Mouse (Mus musculus): Measurements from ENCODE around the gene 2010111I01Rik.

Gene 2010111I01Rik

DNA sequence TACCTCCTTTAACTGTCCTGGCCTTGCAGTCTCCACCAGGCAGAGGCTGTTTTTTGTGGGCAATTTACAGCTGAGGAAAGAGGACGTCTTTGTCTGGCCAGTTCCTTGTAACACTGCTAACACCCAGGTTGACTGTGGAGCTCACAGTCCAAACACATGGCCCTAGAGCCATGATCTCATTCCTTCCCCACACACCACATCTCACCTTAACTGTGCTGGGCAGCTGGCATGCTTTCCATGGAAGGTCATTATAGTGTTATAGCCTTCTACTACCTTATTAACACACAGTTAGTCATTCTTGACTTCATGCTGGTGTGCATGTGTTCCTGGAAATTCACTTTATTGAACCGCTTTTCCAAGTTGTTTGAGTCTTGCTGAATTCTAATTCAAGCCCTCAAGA is 127.6 kb downstream of the 2010111I01Rik start:
- Histone ChIP-seq H3K27me3 (ENCODE audit: control insufficient read depth, insufficient read depth, low read length, poor library complexity, severe bottlenecking) (no peaks in the 10 kb centered on the region), H3K36me3 (ENCODE audit: control insufficient read depth, insufficient read depth, low read length, poor library complexity, severe bottlenecking) (no peaks in the 10 kb centered on the region)
- DNase-seq (ENCODE audit: low read depth, low spot score): no peak

DNA sequence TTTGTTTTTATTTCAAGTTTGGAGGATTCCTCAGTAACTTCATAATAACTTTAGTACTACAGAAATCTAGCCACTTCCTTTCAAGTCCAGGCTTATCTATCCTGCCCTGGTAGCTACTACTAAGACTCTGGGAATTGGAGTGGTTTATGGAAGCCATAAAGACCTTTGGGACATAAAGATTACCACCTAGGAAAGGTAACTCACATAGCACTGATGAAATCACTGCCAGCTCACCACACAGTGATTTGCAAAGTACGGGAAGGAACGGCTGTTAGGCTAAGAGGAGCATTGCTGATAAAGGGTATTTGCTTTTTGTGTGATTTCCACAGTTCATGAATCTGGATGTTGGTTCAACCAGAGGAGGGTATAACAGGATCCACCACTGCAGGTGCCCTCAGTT is 128.2 kb downstream of the 2010111I01Rik start:
- DNase-seq (ENCODE audit: low read depth, low spot score): no peak
- no peaks in the 10 kb centered on the region for H3K27me3 ChIP-seq (ENCODE audit: control insufficient read depth, insufficient read depth, low read length, poor library complexity, severe bottlenecking)

DNA sequence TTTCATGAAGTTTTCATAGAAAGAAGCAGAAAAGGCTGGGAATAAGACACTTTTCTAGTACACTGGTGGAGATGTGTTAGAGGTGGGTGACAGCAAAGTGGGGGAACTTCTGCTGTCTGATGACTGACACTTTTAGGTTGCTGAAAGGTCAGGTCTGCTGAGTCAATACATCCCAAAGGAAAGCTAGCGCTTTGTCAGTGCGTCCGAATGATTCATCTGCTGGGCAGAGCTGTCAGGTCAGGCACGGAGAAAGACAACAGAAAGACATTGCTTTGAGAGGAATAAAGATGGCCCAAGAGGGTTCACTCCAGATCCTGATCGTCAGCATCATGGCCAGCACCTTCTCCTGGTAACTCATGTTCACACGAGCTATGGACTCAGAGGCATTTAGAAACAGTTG is 128.9 kb downstream of the 2010111I01Rik start:
- no peak for DNase-seq (ENCODE audit: low read depth, low spot score)
- no peaks in the 10 kb centered on the region for H3K27me3 ChIP-seq (ENCODE audit: control insufficient read depth, insufficient read depth, low read length, poor library complexity, severe bottlenecking)
- no peaks in the 10 kb centered on the region for H3K36me3 ChIP-seq (ENCODE audit: control insufficient read depth, insufficient read depth, low read length, poor library complexity, severe bottlenecking)

More for the DNA sequence above, 128.2 kb downstream of the 2010111I01Rik start:
- H3K36me3 ChIP-seq (ENCODE audit: control insufficient read depth, insufficient read depth, low read length, poor library complexity, severe bottlenecking): no peaks in the 10 kb centered on the region

DNA sequence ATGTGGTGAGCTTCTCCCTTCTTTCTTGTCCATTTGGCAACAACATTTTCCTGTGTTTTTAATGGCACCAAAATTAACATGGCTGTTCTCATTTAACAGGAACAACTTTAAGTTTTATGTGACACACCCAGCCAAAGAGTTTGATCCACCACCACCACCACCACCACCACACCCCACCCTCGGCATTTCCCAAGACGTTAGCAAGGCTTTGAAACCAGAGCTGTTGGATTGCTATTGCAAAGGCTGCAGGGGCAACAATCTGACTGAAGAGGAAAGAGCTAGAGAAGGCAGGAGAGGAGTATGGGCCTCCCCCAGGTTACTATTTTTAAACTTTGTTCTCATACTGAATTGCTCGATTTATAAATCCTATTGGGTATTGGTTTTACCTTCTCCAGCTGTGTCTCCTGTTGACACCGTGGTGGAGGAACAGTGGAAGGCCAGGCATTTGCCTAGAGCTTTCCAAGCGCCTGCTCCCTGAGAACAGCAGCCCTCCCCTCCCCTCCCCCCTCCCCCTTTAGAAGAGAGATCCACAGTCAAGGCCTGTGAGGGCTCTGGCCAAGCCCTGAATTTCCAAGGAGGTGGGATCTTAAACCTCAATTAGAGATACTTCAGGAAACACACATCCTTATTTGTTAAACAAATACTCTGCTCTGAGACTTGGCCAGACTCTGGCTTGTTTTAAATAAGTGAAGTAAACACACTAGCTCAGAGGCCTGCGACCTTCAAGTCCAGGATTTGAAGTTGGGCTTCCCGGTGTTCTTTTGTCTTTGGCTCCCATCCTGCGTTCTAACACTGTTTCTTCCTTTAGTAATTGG is 129.8 kb downstream of the 2010111I01Rik start:
- DNase-seq (ENCODE audit: low read depth, low spot score): no peak
- no peaks in the 10 kb centered on the region for H3K36me3 ChIP-seq (ENCODE audit: control insufficient read depth, insufficient read depth, low read length, poor library complexity, severe bottlenecking)
- H3K27me3 ChIP-seq (ENCODE audit: control insufficient read depth, insufficient read depth, low read length, poor library complexity, severe bottlenecking): no peaks in the 10 kb centered on the region

DNA sequence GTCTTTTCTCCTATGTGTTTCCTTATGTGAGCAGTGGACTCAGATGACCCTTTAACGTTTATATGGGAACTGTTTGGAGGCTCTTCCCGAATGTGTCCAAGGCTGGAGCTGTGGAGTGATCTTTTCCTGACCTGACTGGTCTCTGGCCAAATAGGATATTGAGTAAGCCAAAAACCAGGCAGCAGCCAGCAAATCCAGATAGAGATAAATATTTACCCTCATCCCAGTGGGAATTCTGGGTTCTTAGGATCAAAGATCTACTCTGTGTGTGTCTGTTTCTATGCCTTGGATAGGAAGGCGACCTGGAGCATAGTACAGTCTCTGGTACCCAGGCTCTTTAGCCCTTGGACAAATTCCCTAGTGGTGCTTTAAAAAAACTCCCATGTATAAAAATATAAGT is 132.1 kb downstream of the 2010111I01Rik start:
- H3K27me3 ChIP-seq (ENCODE audit: control insufficient read depth, insufficient read depth, low read length, poor library complexity, severe bottlenecking): no peaks in the 10 kb centered on the region
- no peak for DNase-seq (ENCODE audit: low read depth, low spot score)
- H3K36me3 ChIP-seq (ENCODE audit: control insufficient read depth, insufficient read depth, low read length, poor library complexity, severe bottlenecking): no peaks in the 10 kb centered on the region

DNA sequence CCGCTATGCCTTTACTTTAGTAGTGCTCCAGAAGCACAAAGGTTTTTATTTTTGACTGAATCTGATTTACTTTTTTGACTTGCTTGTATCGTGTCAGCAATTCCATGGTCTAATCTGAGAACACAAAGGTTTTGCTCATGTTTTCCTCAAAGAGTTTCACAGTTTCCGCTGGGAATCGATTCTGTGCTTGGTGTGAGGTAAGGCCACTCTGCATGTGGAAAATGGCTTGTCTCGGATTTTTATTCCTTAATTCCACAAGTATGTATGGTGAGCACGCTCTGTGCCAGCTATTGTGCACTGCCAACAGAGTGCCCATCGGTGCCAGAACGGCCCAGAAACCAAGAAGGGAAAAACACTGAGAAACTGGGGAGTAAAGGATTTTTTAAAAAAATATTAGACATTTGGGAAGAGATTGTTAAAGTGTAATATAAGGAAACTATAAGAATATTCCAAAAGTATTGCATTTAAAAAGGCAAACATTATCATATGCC is 132.8 kb downstream of the 2010111I01Rik start:
- H3K27me3 ChIP-seq (ENCODE audit: control insufficient read depth, insufficient read depth, low read length, poor library complexity, severe bottlenecking): no peaks in the 10 kb centered on the region
- H3K36me3 ChIP-seq (ENCODE audit: control insufficient read depth, insufficient read depth, low read length, poor library complexity, severe bottlenecking): no peaks in the 10 kb centered on the region
- DNase-seq (ENCODE audit: low read depth, low spot score): no peak

DNA sequence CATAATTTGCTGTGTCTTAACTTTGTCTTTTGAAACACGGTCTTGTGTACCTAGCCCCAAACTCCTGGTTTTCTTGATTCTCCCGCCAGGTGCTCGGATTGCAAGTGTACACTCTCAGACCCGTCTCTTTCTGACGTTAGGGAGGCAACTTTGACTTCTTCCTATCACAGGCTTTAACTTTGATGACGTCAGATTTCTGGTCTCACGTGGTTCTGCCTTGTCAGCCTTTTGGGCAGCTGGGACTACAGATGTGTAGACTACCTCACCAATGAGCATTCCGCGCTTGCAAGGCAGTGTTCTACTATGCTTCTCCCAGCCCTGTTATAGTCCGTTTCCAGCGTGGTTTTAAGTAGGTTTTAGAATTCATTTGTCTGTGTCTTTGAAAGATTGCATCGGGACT is 137.1 kb downstream of the 2010111I01Rik start:
- no peak for DNase-seq (ENCODE audit: low read depth, low spot score)
- H3K27me3 ChIP-seq (ENCODE audit: control insufficient read depth, insufficient read depth, low read length, poor library complexity, severe bottlenecking): no peaks in the 10 kb centered on the region
- no peaks in the 10 kb centered on the region for H3K36me3 ChIP-seq (ENCODE audit: control insufficient read depth, insufficient read depth, low read length, poor library complexity, severe bottlenecking)

DNA sequence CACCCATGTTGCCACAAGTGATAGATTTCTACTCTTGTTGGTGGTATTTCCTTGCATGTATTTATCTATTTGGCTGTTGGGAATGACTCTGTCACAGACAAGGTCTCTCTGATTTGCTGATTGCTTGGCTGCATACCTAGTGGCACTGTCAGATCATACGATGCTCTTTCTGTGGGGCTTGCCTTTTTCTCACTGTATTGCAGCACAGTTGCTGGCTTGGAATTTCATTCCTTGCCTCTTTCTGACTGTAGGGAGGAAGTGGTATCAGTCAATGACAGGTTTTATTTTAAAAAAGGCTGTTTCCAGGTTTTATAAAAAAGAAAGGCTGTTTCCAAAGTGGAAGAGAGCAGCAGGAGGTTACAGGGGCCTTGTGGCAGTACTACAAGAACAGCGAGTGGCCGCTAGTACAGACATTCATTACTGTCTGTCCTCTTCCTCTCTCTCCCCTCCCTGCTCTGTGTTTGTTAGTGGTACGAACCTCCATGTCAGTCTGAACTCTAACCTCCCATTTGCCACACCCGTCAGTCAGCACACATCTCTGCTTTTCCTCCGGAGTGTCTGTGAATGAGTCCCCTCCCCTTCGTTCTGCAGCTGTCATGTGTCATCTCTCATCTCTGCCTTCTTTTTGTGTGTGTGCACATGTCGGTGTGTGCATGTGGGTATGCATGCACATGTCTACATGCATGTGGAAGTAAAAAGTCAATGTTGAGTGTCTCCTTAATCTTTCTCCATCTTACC is 138.3 kb downstream of the 2010111I01Rik start:
- no peaks in the 10 kb centered on the region for H3K27me3 ChIP-seq (ENCODE audit: control insufficient read depth, insufficient read depth, low read length, poor library complexity, severe bottlenecking)
- no peak for DNase-seq (ENCODE audit: low read depth, low spot score)
- no peaks in the 10 kb centered on the region for H3K36me3 ChIP-seq (ENCODE audit: control insufficient read depth, insufficient read depth, low read length, poor library complexity, severe bottlenecking)

DNA sequence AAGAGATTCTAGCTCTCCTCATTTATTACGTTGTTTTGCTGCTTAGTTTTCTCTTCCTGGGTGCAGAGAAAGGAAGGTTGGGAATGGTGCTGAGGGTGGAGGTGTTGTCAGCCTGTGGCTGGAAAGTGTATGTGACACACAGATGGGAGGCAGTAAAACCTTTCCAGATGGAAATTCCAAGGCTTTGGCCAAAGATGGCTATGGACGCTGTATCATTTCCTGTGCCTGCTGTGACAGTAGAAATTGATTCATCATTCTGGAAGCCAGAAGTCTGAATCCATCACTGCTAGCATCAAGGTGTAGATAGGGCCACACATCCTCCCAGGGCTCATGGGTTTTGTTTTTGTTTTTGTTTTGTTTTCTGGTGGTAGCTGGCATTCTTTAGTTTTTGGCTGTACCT is 141.9 kb downstream of the 2010111I01Rik start:
- H3K27me3 ChIP-seq (ENCODE audit: control insufficient read depth, insufficient read depth, low read length, poor library complexity, severe bottlenecking): no peaks in the 10 kb centered on the region
- no peak for DNase-seq (ENCODE audit: low read depth, low spot score)
- no peaks in the 10 kb centered on the region for H3K36me3 ChIP-seq (ENCODE audit: control insufficient read depth, insufficient read depth, low read length, poor library complexity, severe bottlenecking)

DNA sequence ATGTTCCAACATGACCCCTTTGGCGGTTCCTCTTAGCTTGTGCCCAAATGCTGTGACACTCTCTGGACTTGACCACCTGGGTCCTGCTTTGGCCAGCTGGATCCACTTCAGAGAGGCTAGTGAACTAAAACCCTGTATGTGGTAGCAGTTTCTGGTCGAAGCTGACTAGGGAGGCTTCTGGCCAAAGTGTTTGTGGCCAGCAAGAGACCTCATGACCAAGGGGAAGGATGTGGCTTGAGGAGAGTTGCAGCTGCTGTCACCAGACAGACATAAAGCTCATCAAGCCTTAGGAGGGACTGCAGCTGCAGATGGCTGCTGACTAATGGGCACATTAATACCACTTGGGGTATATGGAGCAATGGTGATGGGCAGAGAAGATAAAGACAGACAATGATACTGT is 143.9 kb downstream of the 2010111I01Rik start:
- no peak for DNase-seq (ENCODE audit: low read depth, low spot score)
- H3K27me3 ChIP-seq (ENCODE audit: control insufficient read depth, insufficient read depth, low read length, poor library complexity, severe bottlenecking): no peaks in the 10 kb centered on the region
- no peaks in the 10 kb centered on the region for H3K36me3 ChIP-seq (ENCODE audit: control insufficient read depth, insufficient read depth, low read length, poor library complexity, severe bottlenecking)

DNA sequence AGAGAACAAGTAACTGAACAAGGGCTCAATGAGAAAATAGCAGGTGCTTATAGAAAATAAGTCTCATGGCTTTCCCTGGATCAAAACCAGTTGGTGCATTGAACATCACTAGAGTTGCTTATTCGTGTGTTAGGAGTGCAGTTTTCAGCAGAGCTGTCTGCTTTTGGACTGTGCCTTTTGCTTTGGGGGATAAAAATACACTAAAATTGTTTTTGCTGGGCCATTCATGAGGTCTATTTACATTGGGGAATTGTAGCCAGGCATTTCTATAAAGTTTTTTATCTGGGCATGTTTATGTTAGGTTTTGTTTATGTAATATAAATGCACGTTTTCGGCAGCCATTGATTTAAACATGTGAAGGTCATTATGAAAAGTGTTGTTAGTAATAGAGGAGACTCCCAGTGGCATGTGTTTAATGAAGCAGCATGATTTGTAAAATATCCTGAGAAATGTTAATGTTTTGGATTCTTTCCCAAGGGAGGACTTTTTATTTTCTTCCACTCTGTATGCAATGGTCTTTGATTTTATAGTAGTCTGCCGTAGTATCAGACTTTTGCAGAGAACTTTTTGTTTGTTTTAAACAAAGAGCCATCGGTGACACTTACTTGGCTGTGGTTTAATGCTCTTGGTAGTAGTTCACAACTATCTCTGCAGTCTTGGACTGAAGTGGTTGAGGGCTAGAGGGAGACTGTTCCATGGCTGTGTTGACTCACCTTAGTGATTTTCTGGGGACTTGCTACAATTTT is 146.8 kb downstream of the 2010111I01Rik start:
- no peak for DNase-seq (ENCODE audit: low read depth, low spot score)
- H3K27me3 ChIP-seq (ENCODE audit: control insufficient read depth, insufficient read depth, low read length, poor library complexity, severe bottlenecking): no peaks in the 10 kb centered on the region
- H3K36me3 ChIP-seq (ENCODE audit: control insufficient read depth, insufficient read depth, low read length, poor library complexity, severe bottlenecking): no peaks in the 10 kb centered on the region

DNA sequence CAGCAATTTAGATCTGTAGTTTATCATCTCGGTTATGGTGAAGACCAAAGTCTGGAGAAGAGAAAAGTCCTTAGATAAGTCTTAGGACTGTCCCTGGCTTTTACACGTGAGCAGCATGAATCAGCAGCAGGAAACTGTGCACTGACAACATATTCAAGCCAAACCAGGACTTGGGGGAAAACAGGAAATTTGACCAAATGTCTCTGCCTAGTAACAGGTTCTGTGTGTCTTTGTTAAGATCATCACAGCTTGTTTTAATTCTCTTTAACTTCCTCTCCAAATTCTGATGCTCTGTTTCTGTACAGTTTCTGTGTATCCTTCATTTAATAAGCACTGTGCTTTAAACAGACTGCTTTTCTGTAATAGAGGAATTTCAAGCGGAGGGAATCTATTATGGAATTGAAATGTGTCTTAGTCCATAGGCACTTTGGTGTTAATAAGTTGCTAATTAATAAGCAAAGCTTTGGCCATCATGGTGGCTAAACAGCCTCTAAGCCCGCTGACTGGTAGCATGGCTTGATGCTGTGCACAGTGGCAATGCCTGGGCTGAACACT is 147.4 kb downstream of the 2010111I01Rik start:
- DNase-seq (ENCODE audit: low read depth, low spot score): no peak
- no peaks in the 10 kb centered on the region for H3K36me3 ChIP-seq (ENCODE audit: control insufficient read depth, insufficient read depth, low read length, poor library complexity, severe bottlenecking)
- no peaks in the 10 kb centered on the region for H3K27me3 ChIP-seq (ENCODE audit: control insufficient read depth, insufficient read depth, low read length, poor library complexity, severe bottlenecking)

DNA sequence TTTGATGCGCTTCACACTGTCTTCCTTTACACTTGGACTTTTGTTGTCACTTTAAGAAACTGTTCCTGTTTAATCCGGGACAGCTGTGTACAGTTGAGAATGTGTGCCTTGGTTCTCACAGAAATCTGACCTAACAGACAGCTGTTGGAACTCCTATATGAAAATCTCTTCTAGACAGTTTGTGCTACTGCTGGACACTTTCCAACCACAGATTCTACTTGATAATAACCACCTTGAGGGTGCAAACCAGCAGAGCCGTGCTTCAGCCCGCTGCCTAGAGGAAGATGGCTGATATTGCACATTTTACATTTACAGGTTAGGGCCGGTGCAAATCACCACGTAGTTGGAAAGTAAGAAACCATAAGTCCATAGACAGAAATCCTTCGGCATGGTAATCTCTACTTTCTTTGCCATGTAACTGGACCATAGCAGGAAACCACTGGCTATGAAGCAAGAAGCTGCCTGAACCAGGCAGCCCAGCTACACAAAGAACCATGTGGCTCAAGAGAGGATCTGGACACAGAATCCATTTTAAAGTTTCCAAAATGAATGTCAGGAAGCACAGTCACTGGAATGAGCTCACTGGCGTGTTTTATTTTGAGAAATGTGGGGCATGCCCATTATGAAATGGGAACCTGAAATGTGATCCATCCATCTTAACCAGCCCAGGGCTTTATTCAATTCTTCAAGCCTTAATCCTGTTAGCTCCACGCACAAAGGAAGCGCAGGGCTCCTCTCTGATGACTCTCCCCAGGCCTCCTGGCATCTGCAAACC is 148.1 kb downstream of the 2010111I01Rik start:
- H3K36me3 ChIP-seq (ENCODE audit: control insufficient read depth, insufficient read depth, low read length, poor library complexity, severe bottlenecking): no peaks in the 10 kb centered on the region
- no peak for DNase-seq (ENCODE audit: low read depth, low spot score)
- H3K27me3 ChIP-seq (ENCODE audit: control insufficient read depth, insufficient read depth, low read length, poor library complexity, severe bottlenecking): no peaks in the 10 kb centered on the region

DNA sequence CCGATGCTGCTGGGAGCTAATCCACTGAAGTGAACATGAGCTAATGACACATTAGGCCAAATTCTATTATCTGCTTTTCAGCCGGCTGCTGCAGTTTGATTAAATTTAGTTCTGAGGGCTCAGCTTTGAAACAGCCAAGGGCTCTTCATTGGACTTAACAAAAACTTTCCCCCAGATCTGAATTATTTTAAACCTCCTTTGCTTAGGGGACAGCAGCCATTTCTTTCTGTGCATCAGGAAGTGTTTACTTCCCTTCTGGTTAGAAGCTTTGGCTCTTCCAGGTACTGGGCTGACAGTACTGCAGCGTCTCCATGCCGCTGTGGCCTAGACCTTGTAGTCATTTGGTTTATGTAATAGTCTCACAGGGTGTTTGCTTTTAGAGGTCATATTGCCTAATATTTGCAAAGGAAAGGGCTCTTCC is 149.2 kb downstream of the 2010111I01Rik start:
- Histone ChIP-seq H3K36me3 (ENCODE audit: control insufficient read depth, insufficient read depth, low read length, poor library complexity, severe bottlenecking) (no peaks in the 10 kb centered on the region), H3K27me3 (ENCODE audit: control insufficient read depth, insufficient read depth, low read length, poor library complexity, severe bottlenecking) (no peaks in the 10 kb centered on the region)
- no peak for DNase-seq (ENCODE audit: low read depth, low spot score)

Measured in splenic B cell, adult 2 months (primary cell).